Mouse (Mus musculus) G1E (cell line): ENCODE measurements around the gene Iqcf5. TPM values are rescaled to one million over a fixed set of nuclear protein-coding genes. Genes with fewer than 3 reads are reported as not detected.

Source experiments
- ATAC-seq: 2 replicates; pipeline ENCODE4 v1.8.0; 2016; ENCODE audit warnings: mild to moderate bottlenecking; ENCODE audit not compliant: insufficient number of reproducible peaks, poor library complexity, low FRiP score, severe bottlenecking; ENCODE audit errors: extremely low read depth
- DNase-seq: peaks from one replicate; pipeline ENCODE4 v3.0.0; 2012; ENCODE audit warnings: low spot score
- H3K27me3 ChIP-seq: 2 replicates; pipeline ENCODE4 v1.6.1; 2012; ENCODE audit warnings: mild to moderate bottlenecking, low read length, inconsistent platforms; ENCODE audit not compliant: insufficient read depth
- H3K36me3 ChIP-seq: replicated peaks from 2 replicates; pipeline ENCODE3; 2012; ENCODE audit warnings: mild to moderate bottlenecking, inconsistent platforms
- H3K4me1 ChIP-seq: 2 replicates; pipeline ENCODE4 v1.6.1; 2012; ENCODE audit warnings: low read depth, low read length, inconsistent platforms, mixed read lengths; ENCODE audit not compliant: insufficient read depth
- H3K4me3 ChIP-seq: 2 replicates; pipeline ENCODE4 v1.5.1; 2012; ENCODE audit warnings: low read depth, mild to moderate bottlenecking, inconsistent platforms, low read length, moderate library complexity, mixed read lengths
- H3K9me3 ChIP-seq: replicated peaks from 2 replicates; pipeline ENCODE4 v1.6.1; 2012; ENCODE audit warnings: inconsistent platforms
- CTCF ChIP-seq: IDR thresholded peaks from 2 replicates; pipeline ENCODE4 v1.5.1; 2012; ENCODE audit warnings: low read depth, low read length, inconsistent platforms, mixed read lengths
- GATA1 ChIP-seq: IDR thresholded peaks from 2 replicates; pipeline ENCODE4 v1.6.1; 2012; ENCODE audit warnings: borderline replicate concordance, low read length, inconsistent platforms, mixed read lengths
- GATA2 ChIP-seq: IDR thresholded peaks from 2 replicates; pipeline ENCODE4 v1.6.1; 2012; ENCODE audit warnings: low read depth, low read length, inconsistent platforms, borderline replicate concordance
- POLR2AphosphoS5 ChIP-seq: IDR thresholded peaks from 2 replicates; pipeline ENCODE4 v1.6.1; 2012; ENCODE audit warnings: low read depth, low read length, inconsistent platforms; ENCODE audit not compliant: insufficient replicate concordance
- TAL1 ChIP-seq: conservative IDR thresholded peaks from 2 replicates; pipeline ENCODE4 v1.6.1; 2012; ENCODE audit warnings: low read depth, low read length, inconsistent platforms, mixed read lengths
- polyA plus RNA-seq: library from polyadenylated mRNA; stranded (reverse); fragments of >175 nt; gene quantifications from 2 replicates; pipeline ENCODE4 v1.2.3, GENCODE M21; 2012
- total RNA-seq, 2 experiments: library from RNA; stranded (forward) in 1 of 2; stranded (reverse) in 1 of 2; fragments of 200-1000 nt in 1 of 2; fragments of >200 nt in 1 of 2; fragmentation: Nextera tagmentation in 1 of 2; gene quantifications; 2 replicates each; pipeline ENCODE4 v1.2.3; 2014 to 2017

Iqcf5 gene
- total and polyA plus RNA-seq, 3 experiments = 0.76 to 5.3 TPM; not detected in 1

- peaks cover 53% of the 10 kb centered on the region for H3K4me1 ChIP-seq
- peak overlapping the region; percentile 67; the same call in 1 of the 2 replicates for H3K4me3 ChIP-seq
- H3K9me3 ChIP-seq = no peaks in the 10 kb centered on the region
- no peaks in the 10 kb centered on the region for H3K27me3 ChIP-seq
- TF ChIP-seq GATA1 = no peak
- no peak for TF ChIP-seq GATA2
- TF ChIP-seq CTCF = no peak
- TF ChIP-seq TAL1 = no peak
- no peak for TF ChIP-seq POLR2AphosphoS5
- H3K36me3 ChIP-seq = no peaks in the 10 kb centered on the region
- ATAC-seq (peak; percentile 69), DNase-seq (peak; percentile 38)
These were observed 5.1 kb downstream of the Iqcf5 start for GRCm38 (mm10) chr9:106519433-106519832.

GRCm38 (mm10) chr9:106519909-106520308, 5.5 kb downstream of the Iqcf5 start:
- peak overlapping the region; percentile 67 for H3K4me3 ChIP-seq

GRCm38 (mm10) chr9:106531833-106532232, 17.5 kb downstream of the Iqcf5 start:
- no peaks in the 10 kb centered on the region for H3K36me3 ChIP-seq
- H3K4me3 ChIP-seq = no peak overlapping the region
- TF ChIP-seq GATA1 (no peak), CTCF (peak; percentile 70)
- peaks cover 10% of the 10 kb centered on the region; the same call in 1 of the 2 replicates for H3K27me3 ChIP-seq
- DNase-seq (peak; percentile 33), ATAC-seq (no peak)
- H3K4me1 ChIP-seq = no peaks in the 10 kb centered on the region; the same call in 1 of the 2 replicates
- H3K9me3 ChIP-seq = no peaks in the 10 kb centered on the region

More at GRCm38 (mm10) chr9:106519909-106520308, 5.5 kb downstream of the Iqcf5 start:
- peaks cover under 1% of the 10 kb centered on the region for H3K36me3 ChIP-seq
- no peaks in the 10 kb centered on the region for H3K9me3 ChIP-seq
- peak; percentile 72 for ATAC-seq
- DNase-seq = peak; percentile 84
- no peaks in the 10 kb centered on the region for H3K27me3 ChIP-seq
- H3K4me1 ChIP-seq = peaks cover 55% of the 10 kb centered on the region
- no peak for TF ChIP-seq GATA2
- TF ChIP-seq POLR2AphosphoS5 = no peak
- peak; percentile 67 for TF ChIP-seq TAL1
- TF ChIP-seq CTCF = no peak

GRCm38 (mm10) chr9:106534296-106534695, 19.9 kb downstream of the Iqcf5 start:
- Histone ChIP-seq H3K4me3 (no peak overlapping the region), H3K9me3 (no peaks in the 10 kb centered on the region; the same call in 1 of the 2 replicates), H3K36me3 (no peaks in the 10 kb centered on the region), H3K27me3 (peaks cover under 1% of the 10 kb centered on the region; the same call in 1 of the 2 replicates), H3K4me1 (no peaks in the 10 kb centered on the region; the same call in 1 of the 2 replicates)
- TF ChIP-seq TAL1 (no peak), CTCF (no peak), POLR2AphosphoS5 (no peak), GATA2 (no peak), GATA1 (no peak)
- DNase-seq = no peak
- ATAC-seq = no peak

- TF ChIP-seq POLR2AphosphoS5 (no peak), GATA1 (no peak), GATA2 (no peak), CTCF (no peak), TAL1 (no peak)
- no peak for ATAC-seq
These were observed 20.6 kb downstream of the Iqcf5 start for GRCm38 (mm10) chr9:106534975-106535374.

GRCm38 (mm10) chr9:106561531-106561930, 47.2 kb downstream of the Iqcf5 start, which contains the start of gene Iqcf3:
Gene Iqcf3, minus strand, starts transcription at chr9:106561631.
- Histone ChIP-seq H3K4me3 (no peak within 1 kb of the TSS), H3K36me3 (no peaks in the 10 kb centered on the region), H3K9me3 (no peaks in the 10 kb centered on the region), H3K27me3 (peaks cover 12% of the 10 kb centered on the region), H3K4me1 (0 out of 2 replicates have a peak, but pooled peaks cover 6% of the 10 kb centered on the region)
- ATAC-seq = no peak
- TF ChIP-seq GATA2 (no peak), GATA1 (no peak), POLR2AphosphoS5 (no peak), TAL1 (no peak), CTCF (no peak)
- no peak for DNase-seq

More at GRCm38 (mm10) chr9:106534975-106535374, 20.6 kb downstream of the Iqcf5 start:
- H3K4me3 ChIP-seq = no peak overlapping the region
- H3K27me3 ChIP-seq = no peaks in the 10 kb centered on the region; the same call in 1 of the 2 replicates
- no peaks in the 10 kb centered on the region; the same call in 1 of the 2 replicates for H3K4me1 ChIP-seq
- H3K9me3 ChIP-seq = peaks cover under 1% of the 10 kb centered on the region; the same call in 1 of the 2 replicates
- DNase-seq = no peak
- no peaks in the 10 kb centered on the region for H3K36me3 ChIP-seq

GRCm38 (mm10) chr9:106562291-106562690, 47.9 kb downstream of the Iqcf5 start:
- TF ChIP-seq GATA1 = no peak
- TF ChIP-seq TAL1 = no peak
- no peak for TF ChIP-seq GATA2
- TF ChIP-seq POLR2AphosphoS5 = no peak
- no peak for TF ChIP-seq CTCF
- Histone ChIP-seq H3K4me3 (no peak overlapping the region), H3K4me1 (0 out of 2 replicates have a peak, but pooled peaks cover 6% of the 10 kb centered on the region), H3K9me3 (no peaks in the 10 kb centered on the region), H3K27me3 (peaks cover 12% of the 10 kb centered on the region), H3K36me3 (no peaks in the 10 kb centered on the region)
- DNase-seq (no peak), ATAC-seq (no peak)
